Mouse (Mus musculus) cerebellum, adult (tissue): ENCODE measurements around the gene Zfp619.
"Not testable (repeated sequence)": the region's sequence is repeated elsewhere in the genome, so short reads cannot be mapped to it uniquely, and the experiment has no call there.

ENCODE experiments used
- ATAC-seq: cut with Nextera tagmentation; 2 replicates; pipeline ENCODE4 v1.9.2; 2017; ENCODE audit warnings: mild to moderate bottlenecking, moderate library complexity, mixed read lengths; ENCODE audit not compliant: insufficient number of reproducible peaks, low FRiP score, low TSS enrichment

Gene Zfp619

GRCm38 (mm10) chr7:39588471-39589041 lies 71.0 kb downstream of the Zfp619 start:
- peak; percentile 95 for ATAC-seq

GRCm38 (mm10) chr7:39589044-39589443 lies 71.5 kb downstream of the Zfp619 start:
- not testable (repeated sequence) for ATAC-seq
